7 mouse cellular contexts compared by ENCODE assay signal in genomic region chr15:80529955-80530869, GRCm38 (mm10). TPM values are rescaled to one million over a fixed set of nuclear protein-coding genes. Genes with fewer than 3 reads are reported as not detected.
DNase-seq lines count a peak whose midpoint lies in the region; ATAC-seq and TF ChIP-seq lines count a peak whose summit lies in the region.

No protein-coding gene starts in this region.

- WGBS in embryonic facial prominence, embryonic 11.5 days: 44% methylated on average over 20 of the region's 20 CpGs
- 34% methylated on average over 20 of the region's 20 CpGs for WGBS in neural tube, embryonic 13.5 days
- WGBS in cerebellum, adult 2 months: 55% methylated on average over 20 of the region's 20 CpGs

- no peaks in the 10 kb centered on the region for H3K9me3 ChIP-seq in embryonic facial prominence, embryonic 11.5 days (replicated peaks; ENCODE audit: control insufficient read depth, low read length)
- no peaks in the 10 kb centered on the region for H3K9me3 ChIP-seq in neural tube, embryonic 13.5 days

- no peak for TF ChIP-seq POLR2A in cerebellum, adult 2 months (IDR thresholded peaks at IDR 0.05; ENCODE audit: borderline replicate concordance, insufficient read depth, low read length)

- no peak overlapping the region for H3K9ac ChIP-seq in embryonic facial prominence, embryonic 11.5 days (replicated peaks; ENCODE audit: low read length)
- peak overlapping the region; percentile 49; the same call in 1 of the 2 replicates for H3K9ac ChIP-seq in neural tube, embryonic 13.5 days

- no peaks in the 10 kb centered on the region for H3K4me1 ChIP-seq in embryonic facial prominence, embryonic 11.5 days (ENCODE audit: control insufficient read depth, insufficient read depth, low read length)
- H3K4me1 ChIP-seq in neural tube, embryonic 13.5 days (replicated peaks): peaks cover 11% of the 10 kb centered on the region
- no peaks in the 10 kb centered on the region for H3K4me1 ChIP-seq in cerebellum, adult 2 months (ENCODE audit: control insufficient read depth, insufficient read depth, low read length)

- H3K36me3 ChIP-seq in embryonic facial prominence, embryonic 11.5 days (replicated peaks; ENCODE audit: control insufficient read depth, insufficient read depth, low read depth, low read length): no peaks in the 10 kb centered on the region
- no peaks in the 10 kb centered on the region for H3K36me3 ChIP-seq in neural tube, embryonic 13.5 days

- no peak overlapping the region for H3K27ac ChIP-seq in embryonic facial prominence, embryonic 11.5 days (replicated peaks; ENCODE audit: low read depth, low read length)
- peak overlapping the region; percentile 38; the same call in 1 of the 2 replicates for H3K27ac ChIP-seq in left cerebral cortex, adult 2 months
- H3K27ac ChIP-seq in neural tube, embryonic 13.5 days (replicated peaks): 0 out of 2 replicates have a peak overlapping the region, but pooled peaks have one; percentile 15
- no peak overlapping the region for H3K27ac ChIP-seq in cerebellum, adult 2 months (ENCODE audit: insufficient read depth, low read length)

- no peak overlapping the region; the same call in 1 of the 2 replicates for H3K4me2 ChIP-seq in embryonic facial prominence, embryonic 11.5 days (ENCODE audit: low read depth, low read length)
- H3K4me2 ChIP-seq in neural tube, embryonic 13.5 days: peak overlapping the region; percentile 32

- no peak for TF ChIP-seq CTCF in left cerebral cortex, adult 2 months (IDR thresholded peaks at IDR 0.05)
- TF ChIP-seq CTCF in cerebellum, adult 2 months (IDR thresholded peaks at IDR 0.05; ENCODE audit: borderline replicate concordance, insufficient read depth, low read depth, low read length): no peak

- H3K4me3 ChIP-seq in embryonic facial prominence, embryonic 11.5 days (ENCODE audit: low read depth, low read length): no peak overlapping the region
- H3K4me3 ChIP-seq in left cerebral cortex, adult 2 months: no peak overlapping the region
- no peak overlapping the region for H3K4me3 ChIP-seq in neural tube, embryonic 13.5 days
- no peak overlapping the region for H3K4me3 ChIP-seq in cerebellum, adult 2 months (replicated peaks; ENCODE audit: insufficient read depth, low read depth, low read length)

- DNase-seq in brain, adult 2 months (ENCODE audit: low read depth, low spot score): peak; percentile 88
- DNase-seq in embryonic facial prominence, embryonic 11.5 days (ENCODE audit: low spot score): peak; percentile 56
- peak; percentile 53 to 61 for DNase-seq in left cerebral cortex, adult 2 months (ENCODE audit: extremely low spot score in 1 of 2, low spot score in 2 of 2)
- DNase-seq in gastrocnemius, postnatal 4 days (ENCODE audit: low spot score in 2 of 2): no peak
- no peak for DNase-seq in cerebellum, adult 2 months

- ATAC-seq in embryonic facial prominence, embryonic 11.5 days (replicated peaks; ENCODE audit: insufficient number of reproducible peaks, low FRiP score, low TSS enrichment, low read depth): no peak
- ATAC-seq in neural tube, embryonic 13.5 days (ENCODE audit: low read depth): peak; percentile 78
- ATAC-seq in activated CD4-positive, CD25-positive, alpha-beta regulatory T cell, adult 4 months: no peak

- intact Hi-C loops in left cerebral cortex, adult 2 months (cut with DNase I): loop anchor here (2.0 kb wide), 1 partner anchor 103 kb away; no protein-coding TSS in a partner anchor

- H3K27me3 ChIP-seq in embryonic facial prominence, embryonic 11.5 days (ENCODE audit: control insufficient read depth, insufficient read depth, low read length): no peaks in the 10 kb centered on the region
- H3K27me3 ChIP-seq in neural tube, embryonic 13.5 days: no peaks in the 10 kb centered on the region
- no peaks in the 10 kb centered on the region for H3K27me3 ChIP-seq in cerebellum, adult 2 months (ENCODE audit: control insufficient read depth, insufficient read depth, low read length)

RNA-seq across cellular contexts. Expression of gene Enthd1, which starts 34.7 kb away (rescaled TPM):
- polyA plus RNA-seq in embryonic facial prominence, embryonic 11.5 days (2014; fragmentation: Nextera tagmentation; extraction: Ambion mirVana): not detected in 2 replicates
- not detected for total RNA-seq in left cerebral cortex, adult 2 months (2021)
- polyA plus RNA-seq in neural tube, embryonic 13.5 days (2015; fragmentation: Nextera tagmentation; extraction: Ambion mirVana): not detected in 2 replicates
- total RNA-seq in gastrocnemius, postnatal 4 days (2021): not detected
- polyA plus RNA-seq in activated CD4-positive, CD25-positive, alpha-beta regulatory T cell, adult 4 months (2017; shearing (Covaris generic)): under 1 TPM in 1 of 2 experiments, not detected in 1; 0.38 TPM
- polyA plus RNA-seq in cerebellum, adult 2 months (2012; rRNA removed): not detected in 2 replicates

RNA-seq across cellular contexts. Expression of gene Grap2, which starts 42.2 kb away (rescaled TPM):
- polyA plus RNA-seq in embryonic facial prominence, embryonic 11.5 days (2014; fragmentation: Nextera tagmentation; extraction: Ambion mirVana): 3.5 and 3.6 TPM in 2 replicates
- under 1 TPM; 0.44 to 0.66 TPM for total RNA-seq in left cerebral cortex, adult 2 months (2021)
- polyA plus RNA-seq in neural tube, embryonic 13.5 days (2015; fragmentation: Nextera tagmentation; extraction: Ambion mirVana): 0.50 and 0.83 TPM in 2 replicates
- under 1 TPM; 0.32 to 0.75 TPM for total RNA-seq in gastrocnemius, postnatal 4 days (2021)
- 10 to 100 TPM; 43.4 to 46.5 TPM for polyA plus RNA-seq in activated CD4-positive, CD25-positive, alpha-beta regulatory T cell, adult 4 months (2017; shearing (Covaris generic))
- 0.08 and 0.16 TPM in 2 replicates for polyA plus RNA-seq in cerebellum, adult 2 months (2012; rRNA removed)

Comparison
In these comparisons a context has a peak if more than half of its experiments do, and no peak if none do; other contexts are left out.
1. DNase-seq: peak in brain, adult 2 months (single experiment), embryonic facial prominence, embryonic 11.5 days (single experiment) and left cerebral cortex, adult 2 months (2 of 2); none in gastrocnemius, postnatal 4 days (0 of 2) and cerebellum, adult 2 months (0 of 2).
2. H3K27ac ChIP-seq: peak in left cerebral cortex, adult 2 months (single experiment) and neural tube, embryonic 13.5 days (single experiment); none in embryonic facial prominence, embryonic 11.5 days (single experiment) and cerebellum, adult 2 months (single experiment).